Mouse (Mus musculus): ENCODE data around the gene Odf3l2. TPM values are rescaled to one million over a fixed set of nuclear protein-coding genes. Genes with fewer than 3 reads are reported as not detected.
A peak's percentile ranks its signal among the peaks of the same experiment; 100 is the strongest.

The Odf3l2 gene
- polyA plus RNA-seq (2015; fragmentation: Nextera tagmentation; extraction: Ambion mirVana): not detected in 2 replicates

- H3K27ac ChIP-seq (ENCODE audit: low read length): no peak within 1 kb of the TSS
- no peaks in the 10 kb centered on the region; the same call in 1 of the 2 replicates for H3K27me3 ChIP-seq (ENCODE audit: control insufficient read depth, insufficient read depth, low read length)
- no peak within 1 kb of the TSS for H3K4me3 ChIP-seq (ENCODE audit: low read length)
- no peaks in the 10 kb centered on the region for H3K36me3 ChIP-seq (ENCODE audit: control insufficient read depth, insufficient read depth)
- H3K9me3 ChIP-seq (replicated peaks; ENCODE audit: control insufficient read depth, low read length): no peaks in the 10 kb centered on the region
- ATAC-seq (replicated peaks; ENCODE audit: extremely low read depth, insufficient read depth, low FRiP score): no peak
- 66% methylated on average over 8 of the region's 8 CpGs for WGBS
- H3K4me2 ChIP-seq (ENCODE audit: low read depth, low read length): no peak within 1 kb of the TSS
- no peaks in the 10 kb centered on the region for H3K4me1 ChIP-seq (ENCODE audit: control insufficient read depth, insufficient read depth, low read length)
- H3K9ac ChIP-seq (ENCODE audit: low read length): no peak within 1 kb of the TSS
Observed at GRCm38 (mm10) chr10:79645711-79646110, at the start of gene Odf3l2. Odf3l2 (minus strand) TSS chr10:79645738.

- H3K4me3 ChIP-seq (ENCODE audit: low read length): no peak overlapping the region
- no peak overlapping the region for H3K9ac ChIP-seq (ENCODE audit: low read length)
- no peak for ATAC-seq (replicated peaks; ENCODE audit: extremely low read depth, insufficient read depth, low FRiP score)
- no peaks in the 10 kb centered on the region; the same call in 1 of the 2 replicates for H3K9me3 ChIP-seq (replicated peaks; ENCODE audit: control insufficient read depth, low read length)
- peak overlapping the region; percentile 64 for H3K27ac ChIP-seq (ENCODE audit: low read length)
- H3K27me3 ChIP-seq (ENCODE audit: control insufficient read depth, insufficient read depth, low read length): no peaks in the 10 kb centered on the region
- H3K4me2 ChIP-seq (ENCODE audit: low read depth, low read length): no peak overlapping the region
- WGBS: 63% methylated on average over 6 of the region's 6 CpGs
- peaks cover under 1% of the 10 kb centered on the region for H3K36me3 ChIP-seq (ENCODE audit: control insufficient read depth, insufficient read depth)
- peaks cover 24% of the 10 kb centered on the region for H3K4me1 ChIP-seq (ENCODE audit: control insufficient read depth, insufficient read depth, low read length)
Observed at GRCm38 (mm10) chr10:79694379-79694655, 48.8 kb upstream of the Odf3l2 start.

- H3K4me1 ChIP-seq (ENCODE audit: control insufficient read depth, insufficient read depth, low read length): peaks cover 24% of the 10 kb centered on the region
- H3K9me3 ChIP-seq (replicated peaks; ENCODE audit: control insufficient read depth, low read length): no peaks in the 10 kb centered on the region; the same call in 1 of the 2 replicates
- H3K27me3 ChIP-seq (ENCODE audit: control insufficient read depth, insufficient read depth, low read length): no peaks in the 10 kb centered on the region
- WGBS: 64% methylated on average over 12 of the region's 12 CpGs
- no peak for ATAC-seq (replicated peaks; ENCODE audit: extremely low read depth, insufficient read depth, low FRiP score)
- H3K27ac ChIP-seq (ENCODE audit: low read length): peak overlapping the region; percentile 64
- no peak overlapping the region for H3K4me3 ChIP-seq (ENCODE audit: low read length)
- no peak overlapping the region for H3K4me2 ChIP-seq (ENCODE audit: low read depth, low read length)
- H3K9ac ChIP-seq (ENCODE audit: low read length): no peak overlapping the region
- H3K36me3 ChIP-seq (ENCODE audit: control insufficient read depth, insufficient read depth): peaks cover 6% of the 10 kb centered on the region
Observed at GRCm38 (mm10) chr10:79693580-79694378, 48.2 kb upstream of the Odf3l2 start.

GRCm38 (mm10) chr10:79691986-79692548 is 46.5 kb upstream of the Odf3l2 start:
- Histone ChIP-seq H3K4me2 (ENCODE audit: low read depth, low read length) (no peak overlapping the region), H3K9me3 (replicated peaks; ENCODE audit: control insufficient read depth, low read length) (no peaks in the 10 kb centered on the region; the same call in 1 of the 2 replicates), H3K36me3 (ENCODE audit: control insufficient read depth, insufficient read depth) (peaks cover 23% of the 10 kb centered on the region), H3K4me1 (ENCODE audit: control insufficient read depth, insufficient read depth, low read length) (peaks cover 26% of the 10 kb centered on the region), H3K27me3 (ENCODE audit: control insufficient read depth, insufficient read depth, low read length) (no peaks in the 10 kb centered on the region), H3K4me3 (ENCODE audit: low read length) (no peak overlapping the region), H3K9ac (ENCODE audit: low read length) (no peak overlapping the region), H3K27ac (ENCODE audit: low read length) (no peak overlapping the region)
- WGBS: 93% methylated on average over 2 of the region's 2 CpGs
- no peak for ATAC-seq (replicated peaks; ENCODE audit: extremely low read depth, insufficient read depth, low FRiP score)

- Histone ChIP-seq H3K4me3 (ENCODE audit: low read length) (no peak overlapping the region), H3K9ac (ENCODE audit: low read length) (no peak overlapping the region), H3K27ac (ENCODE audit: low read length) (no peak overlapping the region)
Observed at GRCm38 (mm10) chr10:79689178-79689577, 43.6 kb upstream of the Odf3l2 start.

GRCm38 (mm10) chr10:79688720-79689119 is 43.2 kb upstream of the Odf3l2 start, which contains the start of gene Gzmm:
Gzmm (plus strand) TSS chr10:79689020.
- Histone ChIP-seq H3K9me3 (replicated peaks; ENCODE audit: control insufficient read depth, low read length) (no peaks in the 10 kb centered on the region; the same call in 1 of the 2 replicates), H3K9ac (ENCODE audit: low read length) (no peak within 1 kb of the TSS), H3K4me2 (ENCODE audit: low read depth, low read length) (no peak within 1 kb of the TSS), H3K27me3 (ENCODE audit: control insufficient read depth, insufficient read depth, low read length) (no peaks in the 10 kb centered on the region), H3K4me3 (ENCODE audit: low read length) (no peak within 1 kb of the TSS), H3K4me1 (ENCODE audit: control insufficient read depth, insufficient read depth, low read length) (peaks cover 23% of the 10 kb centered on the region), H3K36me3 (ENCODE audit: control insufficient read depth, insufficient read depth) (peaks cover 42% of the 10 kb centered on the region), H3K27ac (ENCODE audit: low read length) (no peak within 1 kb of the TSS)
- ATAC-seq (replicated peaks; ENCODE audit: extremely low read depth, insufficient read depth, low FRiP score): no peak
- 80% methylated on average over 4 of the region's 4 CpGs for WGBS

More at GRCm38 (mm10) chr10:79689178-79689577, 43.6 kb upstream of the Odf3l2 start:
- WGBS: 92% methylated on average over 3 of the region's 3 CpGs
- H3K9me3 ChIP-seq (replicated peaks; ENCODE audit: control insufficient read depth, low read length): no peaks in the 10 kb centered on the region; the same call in 1 of the 2 replicates
- no peak overlapping the region for H3K4me2 ChIP-seq (ENCODE audit: low read depth, low read length)
- H3K27me3 ChIP-seq (ENCODE audit: control insufficient read depth, insufficient read depth, low read length): no peaks in the 10 kb centered on the region
- ATAC-seq (replicated peaks; ENCODE audit: extremely low read depth, insufficient read depth, low FRiP score): no peak
- H3K36me3 ChIP-seq (ENCODE audit: control insufficient read depth, insufficient read depth): peaks cover 42% of the 10 kb centered on the region
- peaks cover 19% of the 10 kb centered on the region for H3K4me1 ChIP-seq (ENCODE audit: control insufficient read depth, insufficient read depth, low read length)

- H3K9ac ChIP-seq (ENCODE audit: low read length): no peak overlapping the region
- H3K27me3 ChIP-seq (ENCODE audit: control insufficient read depth, insufficient read depth, low read length): no peaks in the 10 kb centered on the region
- H3K4me3 ChIP-seq (ENCODE audit: low read length): no peak overlapping the region
- H3K27ac ChIP-seq (ENCODE audit: low read length): peak overlapping the region; percentile 83
- H3K4me1 ChIP-seq (ENCODE audit: control insufficient read depth, insufficient read depth, low read length): peaks cover 31% of the 10 kb centered on the region
- peaks cover 42% of the 10 kb centered on the region for H3K36me3 ChIP-seq (ENCODE audit: control insufficient read depth, insufficient read depth)
- no peaks in the 10 kb centered on the region; the same call in 1 of the 2 replicates for H3K9me3 ChIP-seq (replicated peaks; ENCODE audit: control insufficient read depth, low read length)
- ATAC-seq (replicated peaks; ENCODE audit: extremely low read depth, insufficient read depth, low FRiP score): no peak
- 98% methylated on average over 6 of the region's 6 CpGs for WGBS
- no peak overlapping the region for H3K4me2 ChIP-seq (ENCODE audit: low read depth, low read length)
Observed at GRCm38 (mm10) chr10:79687513-79687912, 42.0 kb upstream of the Odf3l2 start.

GRCm38 (mm10) chr10:79686691-79687090 is 41.2 kb upstream of the Odf3l2 start:
- 45% methylated on average over 1 of the region's 1 CpGs for WGBS
- ATAC-seq (replicated peaks; ENCODE audit: extremely low read depth, insufficient read depth, low FRiP score): 0 out of 2 replicates have a peak, but pooled peaks have one; percentile 12
- H3K27ac ChIP-seq (ENCODE audit: low read length): peak overlapping the region; percentile 83
- H3K36me3 ChIP-seq (ENCODE audit: control insufficient read depth, insufficient read depth): peaks cover 42% of the 10 kb centered on the region
- peaks cover 31% of the 10 kb centered on the region for H3K4me1 ChIP-seq (ENCODE audit: control insufficient read depth, insufficient read depth, low read length)
- H3K27me3 ChIP-seq (ENCODE audit: control insufficient read depth, insufficient read depth, low read length): no peaks in the 10 kb centered on the region
- H3K4me3 ChIP-seq (ENCODE audit: low read length): no peak overlapping the region
- H3K9me3 ChIP-seq (replicated peaks; ENCODE audit: control insufficient read depth, low read length): no peaks in the 10 kb centered on the region
- peak overlapping the region; percentile 24; the same call in 1 of the 2 replicates for H3K4me2 ChIP-seq (ENCODE audit: low read depth, low read length)
- H3K9ac ChIP-seq (ENCODE audit: low read length): peak overlapping the region; percentile 30; the same call in 1 of the 2 replicates

GRCm38 (mm10) chr10:79686219-79686618 is 40.7 kb upstream of the Odf3l2 start:
- Histone ChIP-seq H3K4me1 (ENCODE audit: control insufficient read depth, insufficient read depth, low read length) (peaks cover 31% of the 10 kb centered on the region), H3K27me3 (ENCODE audit: control insufficient read depth, insufficient read depth, low read length) (no peaks in the 10 kb centered on the region), H3K9me3 (replicated peaks; ENCODE audit: control insufficient read depth, low read length) (no peaks in the 10 kb centered on the region), H3K9ac (ENCODE audit: low read length) (no peak overlapping the region), H3K36me3 (ENCODE audit: control insufficient read depth, insufficient read depth) (peaks cover 42% of the 10 kb centered on the region), H3K27ac (ENCODE audit: low read length) (peak overlapping the region; percentile 83), H3K4me2 (ENCODE audit: low read depth, low read length) (no peak overlapping the region), H3K4me3 (ENCODE audit: low read length) (no peak overlapping the region)
- ATAC-seq (replicated peaks; ENCODE audit: extremely low read depth, insufficient read depth, low FRiP score): no peak
- WGBS: 61% methylated on average over 2 of the region's 2 CpGs
